Mouse (Mus musculus) hindbrain, embryonic 13.5 days (tissue): ENCODE data around the gene Agt. TPM values are rescaled to one million over a fixed set of nuclear protein-coding genes. Genes with fewer than 3 reads are reported as not detected.
A peak's percentile ranks its signal among the peaks of the same experiment; 100 is the strongest.

Experiments used
- ATAC-seq: fragments of 200-750 bp; cut with Nextera tagmentation; 2 replicates; pipeline ENCODE4 v1.8.0; 2017; ENCODE audit warnings: moderate TSS enrichment; ENCODE audit not compliant: low FRiP score
- H3K27ac ChIP-seq: fragments of 300-500 bp; sonication (generic); 2 replicates; pipeline ENCODE4 v1.5.1; 2015; ENCODE audit warnings: inconsistent platforms, mild to moderate bottlenecking, moderate library complexity
- H3K27me3 ChIP-seq: fragments of 300-500 bp; sonication (generic); 2 replicates; pipeline ENCODE4 v1.6.1; 2015; ENCODE audit warnings: mild to moderate bottlenecking, inconsistent platforms
- H3K36me3 ChIP-seq: fragments of 300-500 bp; sonication (generic); 2 replicates; pipeline ENCODE4 v1.6.1; 2015; ENCODE audit warnings: mild to moderate bottlenecking, inconsistent platforms
- H3K4me1 ChIP-seq: fragments of 300-500 bp; sonication (generic); replicated peaks from 2 replicates; pipeline ENCODE4 v1.6.1; 2015; ENCODE audit warnings: inconsistent platforms
- H3K4me2 ChIP-seq: fragments of 300-500 bp; sonication (generic); 2 replicates; pipeline ENCODE4 v1.6.1; 2015; ENCODE audit warnings: inconsistent platforms, mild to moderate bottlenecking, moderate library complexity
- H3K4me3 ChIP-seq: fragments of 300-500 bp; sonication (generic); 2 replicates; pipeline ENCODE4 v1.5.1; 2015; ENCODE audit warnings: mild to moderate bottlenecking, inconsistent platforms
- H3K9ac ChIP-seq: fragments of 300-500 bp; sonication (generic); 2 replicates; pipeline ENCODE4 v1.6.1; 2015; ENCODE audit warnings: mild to moderate bottlenecking, inconsistent platforms
- H3K9me3 ChIP-seq: fragments of 300-500 bp; sonication (generic); 2 replicates; pipeline ENCODE4 v1.6.1; 2016; ENCODE audit warnings: inconsistent platforms
- WGBS: fragments of 180-500 bp; shearing (Covaris S2); methylation state at CpG from one replicate; pipeline ENCODE4 v1.1.7; 2015; 5-methylcytosine and 5-hydroxymethylcytosine counted together
- polyA plus RNA-seq: library from polyadenylated mRNA; unstranded; fragments of >200 nt; fragmentation: Nextera tagmentation; extraction: Ambion mirVana; gene quantifications from 2 replicates; pipeline ENCODE4 v1.2.1, GENCODE M21; 2015

The Agt gene
- polyA plus RNA-seq, 1 experiment from 2014 or later = 0.17 TPM

- Histone ChIP-seq H3K27me3 (peaks cover 7% of the 10 kb centered on the region), H3K36me3 (peaks cover 19% of the 10 kb centered on the region), H3K4me2 (peak overlapping the region; percentile 93), H3K27ac (no peak overlapping the region), H3K4me3 (peak overlapping the region; percentile 95), H3K4me1 (peaks cover 20% of the 10 kb centered on the region), H3K9me3 (no peaks in the 10 kb centered on the region), H3K9ac (peak overlapping the region; percentile 90)
- WGBS = 93% methylated on average over 6 of the region's 6 CpGs
- ATAC-seq = no peak
Observed at GRCm38 (mm10) chr8:124521946-124522345, 47.6 kb downstream of the Agt start.

DNA sequence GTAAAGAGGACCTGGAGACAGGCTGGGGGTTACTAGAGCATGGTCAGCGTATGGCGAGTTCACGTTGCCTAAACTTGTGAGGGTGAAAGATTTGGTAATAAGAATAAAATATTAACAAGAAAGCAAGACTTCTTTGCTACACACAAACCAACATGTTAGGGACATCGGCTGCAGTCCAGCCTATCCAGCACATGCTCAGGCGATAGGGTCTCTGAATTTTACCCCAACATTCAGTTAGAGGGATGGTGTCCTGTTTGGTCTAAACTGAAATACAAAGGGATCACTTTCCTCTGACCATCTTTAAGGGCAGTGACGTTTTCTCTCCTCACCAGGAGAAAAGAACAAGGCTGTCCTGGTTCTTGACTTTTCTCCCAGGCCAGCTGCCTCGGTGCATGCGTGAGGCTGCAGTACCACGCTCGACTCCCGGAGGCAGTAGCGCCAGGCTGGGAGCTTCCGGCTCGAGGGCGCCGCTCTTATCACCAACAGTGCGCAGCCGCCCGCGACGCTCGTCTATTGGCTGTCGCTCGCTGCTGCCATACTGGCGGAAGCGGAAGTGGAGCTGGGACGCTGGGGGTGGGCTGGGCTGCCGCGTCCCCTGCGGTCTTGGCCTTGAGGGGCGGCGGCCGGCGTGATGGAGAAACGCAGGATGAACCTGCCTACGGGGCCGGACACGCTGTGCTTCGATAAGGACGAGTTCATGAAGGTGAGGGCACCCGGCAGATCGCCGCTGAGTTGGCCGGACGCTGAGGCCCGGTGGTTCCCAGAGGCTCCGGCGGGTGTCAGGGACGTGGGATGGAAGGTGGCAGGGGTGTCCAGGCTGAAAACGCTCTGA lies 49.0 kb downstream of the Agt start, which contains the start of gene Cog2:
Gene Cog2 (plus strand): TSS at position 519 of the 832 bp plus-strand sequence.
- H3K27ac ChIP-seq = no peak within 1 kb of the TSS
- ATAC-seq = peak; percentile 98

DNA sequence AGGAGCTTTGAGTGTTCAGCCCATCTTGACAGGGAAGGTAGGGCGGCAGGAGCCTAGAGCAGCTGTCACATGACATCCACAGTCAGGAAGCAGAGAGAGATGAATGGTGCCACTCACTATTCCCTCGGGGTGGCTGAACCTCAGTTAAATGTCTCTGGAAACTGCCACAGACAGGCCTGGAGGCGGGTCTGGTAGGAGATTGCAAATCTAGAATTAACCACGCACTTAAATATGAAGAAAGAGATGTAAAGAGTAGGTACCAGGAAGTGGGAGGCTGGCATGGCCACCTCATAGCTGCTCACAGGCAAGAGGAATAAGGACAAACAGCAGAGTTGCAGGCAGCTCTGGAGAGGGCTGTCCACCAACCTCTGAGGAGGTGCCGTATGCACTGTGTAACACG lies 52.4 kb downstream of the Agt start:
- Histone ChIP-seq H3K27me3 (peaks cover 25% of the 10 kb centered on the region), H3K9me3 (no peaks in the 10 kb centered on the region), H3K27ac (no peak overlapping the region), H3K36me3 (no peaks in the 10 kb centered on the region), H3K4me1 (peaks cover 11% of the 10 kb centered on the region), H3K4me2 (no peak overlapping the region), H3K9ac (no peak overlapping the region), H3K4me3 (no peak overlapping the region)
- 76% methylated on average over 6 of the region's 6 CpGs for WGBS
- no peak for ATAC-seq

More for the DNA sequence above, 49.0 kb downstream of the Agt start, which contains the start of gene Cog2:
- peak within 1 kb of the TSS; percentile 95 for H3K4me3 ChIP-seq
- peak within 1 kb of the TSS; percentile 93 for H3K4me2 ChIP-seq
- H3K9ac ChIP-seq = peak within 1 kb of the TSS; percentile 90
- peaks cover 5% of the 10 kb centered on the region for H3K36me3 ChIP-seq
- 10% methylated on average over 50 of the region's 50 CpGs for WGBS
- no peaks in the 10 kb centered on the region for H3K9me3 ChIP-seq
- H3K4me1 ChIP-seq = peaks cover 20% of the 10 kb centered on the region
- H3K27me3 ChIP-seq = peaks cover 18% of the 10 kb centered on the region

DNA sequence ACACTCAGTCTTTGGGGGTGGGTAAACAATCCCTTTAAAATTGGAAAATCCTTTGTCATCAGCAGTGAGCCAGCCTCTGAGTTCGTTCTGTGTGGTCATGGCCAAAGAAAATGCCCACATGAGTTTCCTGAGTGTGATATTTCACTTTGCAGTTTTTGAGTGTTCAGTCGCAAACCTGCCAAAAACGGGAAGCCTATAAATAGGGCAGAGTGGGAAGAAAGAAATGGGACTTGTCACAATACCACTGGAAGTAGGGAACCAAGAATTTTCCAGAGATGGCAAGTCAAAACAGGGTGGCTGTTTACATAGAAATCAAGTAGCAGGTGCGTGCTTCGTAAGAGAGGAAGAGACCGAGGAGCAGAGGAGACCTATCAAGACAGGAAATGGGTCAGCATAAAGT lies 53.0 kb downstream of the Agt start:
- H3K9me3 ChIP-seq = no peaks in the 10 kb centered on the region
- H3K4me2 ChIP-seq = no peak overlapping the region
- no peaks in the 10 kb centered on the region for H3K36me3 ChIP-seq
- peaks cover 5% of the 10 kb centered on the region for H3K4me1 ChIP-seq
- no peak overlapping the region for H3K4me3 ChIP-seq
- WGBS = 78% methylated on average over 6 of the region's 6 CpGs
- no peak overlapping the region for H3K9ac ChIP-seq
- ATAC-seq = no peak
- no peak overlapping the region for H3K27ac ChIP-seq
- peaks cover 25% of the 10 kb centered on the region for H3K27me3 ChIP-seq

- H3K36me3 ChIP-seq = no peaks in the 10 kb centered on the region
- ATAC-seq = no peak
- no peak overlapping the region for H3K27ac ChIP-seq
- peaks cover under 1% of the 10 kb centered on the region; the same call in 1 of the 2 replicates for H3K4me1 ChIP-seq
- no peak overlapping the region for H3K4me3 ChIP-seq
- no peak overlapping the region for H3K4me2 ChIP-seq
- no peak overlapping the region for H3K9ac ChIP-seq
- peaks cover 25% of the 10 kb centered on the region for H3K27me3 ChIP-seq
- WGBS = 70% methylated on average over 3 of the region's 3 CpGs
- no peaks in the 10 kb centered on the region for H3K9me3 ChIP-seq
Observed at GRCm38 (mm10) chr8:124516039-124516438, 53.5 kb downstream of the Agt start.

GRCm38 (mm10) chr8:124509156-124509555 lies 60.4 kb downstream of the Agt start:
- H3K4me1 ChIP-seq = no peaks in the 10 kb centered on the region
- H3K9ac ChIP-seq = no peak overlapping the region
- no peak overlapping the region for H3K27ac ChIP-seq
- H3K27me3 ChIP-seq = peaks cover 9% of the 10 kb centered on the region; the same call in 1 of the 2 replicates
- no peaks in the 10 kb centered on the region for H3K9me3 ChIP-seq
- WGBS = 79% methylated on average over 3 of the region's 3 CpGs
- H3K4me3 ChIP-seq = no peak overlapping the region
- no peak overlapping the region for H3K4me2 ChIP-seq
- no peak for ATAC-seq
- H3K36me3 ChIP-seq = no peaks in the 10 kb centered on the region

DNA sequence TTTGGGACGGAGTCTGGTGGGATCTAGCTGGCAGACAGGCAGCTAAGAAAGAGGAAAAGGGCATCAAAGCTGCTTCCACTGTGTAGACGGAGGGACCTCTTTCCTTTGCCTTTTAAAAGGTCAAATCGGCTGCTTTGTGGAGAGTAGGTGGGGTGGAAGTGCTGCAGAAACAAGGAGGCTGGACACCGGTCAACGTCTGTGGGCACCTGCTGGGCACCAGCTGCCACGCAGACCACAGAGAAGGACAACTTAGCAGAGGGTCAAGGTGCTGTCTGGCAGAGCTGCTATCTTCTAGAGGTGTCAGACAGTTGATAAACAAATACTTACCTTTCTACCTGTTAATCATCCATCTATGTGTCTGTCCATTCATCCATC lies 61.2 kb downstream of the Agt start:
- H3K9ac ChIP-seq = no peak overlapping the region
- H3K4me3 ChIP-seq = no peak overlapping the region
- ATAC-seq = no peak
- peaks cover 9% of the 10 kb centered on the region; the same call in 1 of the 2 replicates for H3K27me3 ChIP-seq
- no peaks in the 10 kb centered on the region for H3K36me3 ChIP-seq
- no peaks in the 10 kb centered on the region for H3K4me1 ChIP-seq
- H3K4me2 ChIP-seq = no peak overlapping the region
- H3K9me3 ChIP-seq = 0 out of 2 replicates have a peak, but pooled peaks cover 7% of the 10 kb centered on the region
- H3K27ac ChIP-seq = no peak overlapping the region
- 71% methylated on average over 6 of the region's 6 CpGs for WGBS

- Histone ChIP-seq H3K27ac (no peak overlapping the region), H3K9me3 (0 out of 2 replicates have a peak, but pooled peaks cover 12% of the 10 kb centered on the region), H3K9ac (no peak overlapping the region), H3K4me1 (no peaks in the 10 kb centered on the region), H3K4me2 (no peak overlapping the region), H3K27me3 (peaks cover 9% of the 10 kb centered on the region; the same call in 1 of the 2 replicates), H3K4me3 (no peak overlapping the region), H3K36me3 (no peaks in the 10 kb centered on the region)
- WGBS = 75% methylated on average over 8 of the region's 8 CpGs
- no peak for ATAC-seq
Observed at GRCm38 (mm10) chr8:124507572-124508320, 61.8 kb downstream of the Agt start.

Other genes starting within 250 kb of the Agt start
- gene Pgbd5, start 130.0 kb downstream of the Agt start, polyA plus RNA-seq = 10.3 and 11.0 TPM in 2 replicates
- 35.2 and 35.8 TPM in 2 replicates for gene Cog2, start 48.9 kb downstream of the Agt start, polyA plus RNA-seq
- gene Capn9, start 6.4 kb upstream of the Agt start, polyA plus RNA-seq = 0.06 and 0.10 TPM in 2 replicates
- 18.4 and 19.1 TPM in 2 replicates for gene 2310022B05Rik, start 93.7 kb upstream of the Agt start, polyA plus RNA-seq
- gene Ttc13, start 152.3 kb upstream of the Agt start, polyA plus RNA-seq = 58.6 and 61.6 TPM in 2 replicates
- 32.8 and 33.3 TPM in 2 replicates for gene Arv1, start 152.4 kb upstream of the Agt start, polyA plus RNA-seq
- 3.1 and 3.2 TPM in 2 replicates for gene Fam89a, start 182.1 kb upstream of the Agt start, polyA plus RNA-seq
- 20.5 and 20.6 TPM in 2 replicates for gene Trim67, start 223.4 kb upstream of the Agt start, polyA plus RNA-seq